Mouse (Mus musculus) stomach, embryonic 16.5 days (tissue): Measurements from ENCODE around the gene Ddx59. TPM values are rescaled to one million over a fixed set of nuclear protein-coding genes. Genes with fewer than 3 reads are reported as not detected.
A peak's percentile ranks its signal among the peaks of the same experiment; 100 is the strongest.

Experiments used
- ATAC-seq: fragments of 200-750 bp; cut with Nextera tagmentation; 2 replicates; pipeline ENCODE4 v1.8.0; 2017; ENCODE audit warnings: moderate number of reproducible peaks, moderate TSS enrichment; ENCODE audit not compliant: insufficient read depth, low FRiP score
- H3K27ac ChIP-seq: fragments of 300-500 bp; sonication (generic); 2 replicates; pipeline ENCODE4 v1.5.1; 2014; ENCODE audit warnings: low read length
- H3K27me3 ChIP-seq: fragments of 300-500 bp; sonication (generic); 2 replicates; pipeline ENCODE4 v1.6.1; 2014; ENCODE audit warnings: low read length, control low read depth, mixed read lengths; ENCODE audit not compliant: control insufficient read depth, insufficient read depth
- H3K36me3 ChIP-seq: fragments of 300-500 bp; sonication (generic); 2 replicates; pipeline ENCODE4 v1.6.1; 2014; ENCODE audit warnings: low read length; ENCODE audit not compliant: control insufficient read depth, insufficient read depth
- H3K4me1 ChIP-seq: fragments of 300-500 bp; sonication (generic); 2 replicates; pipeline ENCODE4 v1.6.1; 2014; ENCODE audit warnings: low read length, control low read depth, mixed read lengths; ENCODE audit not compliant: control insufficient read depth, insufficient read depth
- H3K4me2 ChIP-seq: fragments of 300-500 bp; sonication (generic); 2 replicates; pipeline ENCODE4 v1.6.1; 2014; ENCODE audit warnings: low read depth, low read length, mixed read lengths
- H3K4me3 ChIP-seq: fragments of 300-500 bp; sonication (generic); replicated peaks from 2 replicates; pipeline ENCODE4 v1.5.1; 2014; ENCODE audit warnings: mild to moderate bottlenecking, low read length
- H3K9ac ChIP-seq: fragments of 300-500 bp; sonication (generic); 2 replicates; pipeline ENCODE4 v1.6.1; 2014; ENCODE audit warnings: low read length
- H3K9me3 ChIP-seq: fragments of 300-500 bp; sonication (generic); replicated peaks from 2 replicates; pipeline ENCODE4 v1.6.1; 2016; ENCODE audit warnings: low read length, control low read depth; ENCODE audit not compliant: control insufficient read depth
- WGBS: fragments of 180-500 bp; shearing (Covaris S2); extraction: QIAGEN DNeasy Blood & Tissue Kit; methylation state at CpG from one replicate; pipeline ENCODE4 v1.1.7; 2014; 5-methylcytosine and 5-hydroxymethylcytosine counted together
- polyA plus RNA-seq: library from polyadenylated mRNA; unstranded; fragments of >200 nt; fragmentation: Nextera tagmentation; extraction: Ambion mirVana; gene quantifications from 2 replicates; pipeline ENCODE4 v1.2.1, GENCODE M21; 2015

The Ddx59 gene
- polyA plus RNA-seq, 1 experiment from 2014 or later: 13.6 TPM

DNA sequence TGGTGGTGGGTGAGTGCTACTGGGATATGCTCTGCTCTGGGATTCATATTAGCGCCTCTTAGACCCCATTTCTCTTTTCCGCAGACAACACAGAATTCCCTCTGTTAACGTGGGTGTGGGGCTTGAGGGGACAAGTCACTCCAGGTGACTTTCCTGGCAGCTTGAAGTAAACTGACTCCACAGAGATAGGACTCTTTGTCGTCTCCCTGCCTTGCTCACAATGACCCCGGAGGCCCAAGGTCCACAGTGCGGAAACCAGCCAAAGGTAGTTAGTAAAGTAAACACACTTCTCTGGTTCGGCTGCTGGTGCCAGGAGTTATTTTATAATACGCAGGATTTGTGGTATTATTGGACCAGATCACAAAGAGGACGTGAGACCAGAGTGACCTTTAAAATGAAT, 27.7 kb downstream of the Ddx59 start:
- H3K36me3 ChIP-seq: no peaks in the 10 kb centered on the region
- 35% methylated on average over 9 of the region's 9 CpGs for WGBS
- no peak for ATAC-seq
- no peak overlapping the region for H3K9ac ChIP-seq
- H3K27me3 ChIP-seq: no peaks in the 10 kb centered on the region
- H3K4me3 ChIP-seq: no peak overlapping the region
- H3K4me2 ChIP-seq: no peak overlapping the region
- H3K4me1 ChIP-seq: peaks cover 8% of the 10 kb centered on the region; the same call in 1 of the 2 replicates
- H3K9me3 ChIP-seq: no peaks in the 10 kb centered on the region
- no peak overlapping the region for H3K27ac ChIP-seq

DNA sequence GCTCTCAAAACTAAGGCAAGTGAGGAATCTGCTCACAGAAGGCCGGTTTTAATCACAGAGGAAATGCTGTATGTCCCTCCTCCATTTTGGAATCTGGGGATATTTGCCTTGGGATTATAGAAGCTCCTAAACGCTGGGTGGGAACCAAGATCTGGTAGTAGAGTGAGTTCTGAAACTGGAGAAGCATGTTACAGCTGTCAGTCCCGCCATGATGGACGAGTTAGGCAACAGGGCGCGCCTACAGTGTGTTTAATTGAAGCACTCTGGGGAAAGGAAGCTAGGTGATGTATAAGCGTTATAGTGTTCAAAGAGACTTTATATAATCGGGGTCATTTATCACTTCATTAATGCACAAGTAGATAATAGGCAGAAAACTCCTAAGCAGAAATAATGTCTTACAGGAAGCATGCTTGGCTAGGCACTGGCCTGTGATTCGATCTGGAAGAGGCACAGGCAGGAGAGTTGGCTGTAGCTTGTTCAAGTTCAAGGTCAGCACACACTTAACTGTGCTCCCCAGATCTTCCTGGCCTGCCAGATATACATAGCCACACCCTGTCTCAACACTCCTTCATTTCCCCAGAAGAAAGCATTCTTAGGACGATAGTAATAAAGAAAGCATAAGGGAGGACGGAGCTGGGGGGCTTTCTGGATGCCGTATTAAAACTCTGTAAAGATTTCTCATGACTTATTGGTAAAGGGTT, 29.6 kb downstream of the Ddx59 start:
- Histone ChIP-seq H3K4me3 (no peak overlapping the region), H3K9me3 (no peaks in the 10 kb centered on the region), H3K27me3 (no peaks in the 10 kb centered on the region), H3K9ac (no peak overlapping the region), H3K4me2 (no peak overlapping the region), H3K4me1 (0 out of 2 replicates have a peak, but pooled peaks cover 3% of the 10 kb centered on the region), H3K27ac (no peak overlapping the region), H3K36me3 (no peaks in the 10 kb centered on the region)
- ATAC-seq: peak; percentile 58
- 67% methylated on average over 12 of the region's 12 CpGs for WGBS

GRCm38 (mm10) chr1:136446933-136447332, 31.9 kb downstream of the Ddx59 start:
- no peak overlapping the region for H3K4me2 ChIP-seq
- 68% methylated on average over 10 of the region's 10 CpGs for WGBS
- 0 out of 2 replicates have a peak, but pooled peaks cover 3% of the 10 kb centered on the region for H3K4me1 ChIP-seq
- H3K9ac ChIP-seq: no peak overlapping the region
- no peaks in the 10 kb centered on the region for H3K9me3 ChIP-seq
- no peak overlapping the region for H3K4me3 ChIP-seq
- H3K27ac ChIP-seq: no peak overlapping the region
- H3K27me3 ChIP-seq: no peaks in the 10 kb centered on the region
- ATAC-seq: no peak
- H3K36me3 ChIP-seq: no peaks in the 10 kb centered on the region

DNA sequence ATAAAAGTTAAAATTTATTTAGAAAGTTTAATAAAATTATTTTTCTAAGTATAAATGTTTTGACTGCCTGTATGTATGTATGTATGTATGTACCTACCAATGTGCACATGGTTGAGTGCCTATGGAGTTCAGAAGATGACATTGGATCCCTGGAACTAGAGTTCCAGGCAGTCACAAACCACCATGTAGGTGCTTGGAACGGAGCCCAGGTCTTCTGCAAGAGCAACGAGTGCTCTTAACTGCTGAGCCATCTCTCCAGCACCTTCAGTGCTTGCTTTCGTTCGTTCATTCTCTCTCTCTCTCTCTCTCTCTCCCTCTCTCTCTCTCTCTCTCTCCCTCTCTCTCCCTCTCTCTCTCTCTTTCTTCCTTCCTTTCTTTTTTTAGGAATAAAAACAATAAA, 32.3 kb downstream of the Ddx59 start:
- H3K4me1 ChIP-seq: 0 out of 2 replicates have a peak, but pooled peaks cover 3% of the 10 kb centered on the region
- no peak overlapping the region for H3K27ac ChIP-seq
- ATAC-seq: no peak
- WGBS: 61% methylated on average over 4 of the region's 4 CpGs
- no peaks in the 10 kb centered on the region for H3K36me3 ChIP-seq
- H3K27me3 ChIP-seq: no peaks in the 10 kb centered on the region
- H3K4me2 ChIP-seq: no peak overlapping the region
- H3K4me3 ChIP-seq: no peak overlapping the region
- no peaks in the 10 kb centered on the region for H3K9me3 ChIP-seq
- no peak overlapping the region for H3K9ac ChIP-seq

DNA sequence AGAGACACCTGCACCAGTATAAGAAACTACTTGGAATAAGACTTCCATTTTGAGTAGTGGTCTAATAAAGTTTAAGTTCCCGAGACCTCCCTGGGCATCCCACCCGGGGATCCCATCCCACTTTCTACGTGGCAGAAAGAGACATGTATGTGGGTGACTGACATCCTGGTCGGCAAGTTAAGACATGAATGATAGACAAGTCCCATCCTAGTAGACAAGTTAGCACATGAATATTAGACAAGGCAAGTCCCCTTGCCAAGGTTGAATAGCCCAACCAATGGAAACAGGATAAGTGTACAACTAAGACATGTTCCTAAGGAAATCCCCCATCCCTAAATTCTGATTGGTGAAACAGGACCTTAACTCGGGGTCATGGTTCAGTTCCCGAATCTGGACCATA, 34.5 kb downstream of the Ddx59 start:
- H3K36me3 ChIP-seq: no peaks in the 10 kb centered on the region
- no peak overlapping the region for H3K4me2 ChIP-seq
- no peaks in the 10 kb centered on the region for H3K9me3 ChIP-seq
- 87% methylated on average over 6 of the region's 6 CpGs for WGBS
- H3K9ac ChIP-seq: no peak overlapping the region
- no peak overlapping the region for H3K4me3 ChIP-seq
- ATAC-seq: no peak
- H3K27me3 ChIP-seq: no peaks in the 10 kb centered on the region
- no peak overlapping the region for H3K27ac ChIP-seq
- H3K4me1 ChIP-seq: no peaks in the 10 kb centered on the region

DNA sequence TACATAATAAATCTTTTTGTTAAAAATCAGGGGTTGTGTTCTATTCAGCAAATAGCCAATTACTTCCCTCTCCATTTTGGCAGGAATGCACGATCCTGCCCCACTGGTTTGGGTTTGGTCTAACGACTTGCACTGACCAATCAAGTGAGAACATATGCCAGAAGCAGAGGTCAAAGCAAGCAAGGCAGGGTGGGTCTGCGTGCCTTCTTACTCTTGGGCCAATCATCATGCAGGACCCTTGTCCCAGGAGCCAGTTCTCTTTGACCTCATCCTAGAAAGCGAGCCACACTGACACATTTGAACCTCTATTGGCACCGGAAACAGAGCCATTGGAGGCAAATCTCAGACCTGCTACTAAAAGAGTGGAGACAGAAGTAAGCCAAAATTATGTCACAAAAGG, 35.1 kb downstream of the Ddx59 start:
- no peak overlapping the region for H3K4me2 ChIP-seq
- H3K27me3 ChIP-seq: no peaks in the 10 kb centered on the region
- H3K9ac ChIP-seq: no peak overlapping the region
- H3K4me3 ChIP-seq: no peak overlapping the region
- no peaks in the 10 kb centered on the region for H3K4me1 ChIP-seq
- H3K36me3 ChIP-seq: no peaks in the 10 kb centered on the region
- ATAC-seq: no peak
- H3K9me3 ChIP-seq: no peaks in the 10 kb centered on the region
- H3K27ac ChIP-seq: no peak overlapping the region
- 74% methylated on average over 5 of the region's 5 CpGs for WGBS

- H3K27ac ChIP-seq: no peak overlapping the region
- H3K4me3 ChIP-seq: no peak overlapping the region
- H3K36me3 ChIP-seq: no peaks in the 10 kb centered on the region
- no peak for ATAC-seq
- H3K4me2 ChIP-seq: no peak overlapping the region
- H3K9me3 ChIP-seq: no peaks in the 10 kb centered on the region
- 82% methylated on average over 5 of the region's 5 CpGs for WGBS
- no peaks in the 10 kb centered on the region for H3K4me1 ChIP-seq
- H3K27me3 ChIP-seq: no peaks in the 10 kb centered on the region
- no peak overlapping the region for H3K9ac ChIP-seq
These were observed 37.4 kb downstream of the Ddx59 start for GRCm38 (mm10) chr1:136452421-136452820.

GRCm38 (mm10) chr1:136455756-136456585, 40.9 kb downstream of the Ddx59 start:
- ATAC-seq: no peak
- 79% methylated on average over 17 of the region's 17 CpGs for WGBS

GRCm38 (mm10) chr1:136456741-136457140, 41.7 kb downstream of the Ddx59 start:
- no peak for ATAC-seq
- 82% methylated on average over 6 of the region's 6 CpGs for WGBS
- H3K27ac ChIP-seq: no peak overlapping the region

More at GRCm38 (mm10) chr1:136455756-136456585, 40.9 kb downstream of the Ddx59 start:
- H3K4me1 ChIP-seq: no peaks in the 10 kb centered on the region
- H3K4me3 ChIP-seq: no peak overlapping the region
- H3K27ac ChIP-seq: no peak overlapping the region
- no peaks in the 10 kb centered on the region for H3K36me3 ChIP-seq
- H3K27me3 ChIP-seq: no peaks in the 10 kb centered on the region
- no peaks in the 10 kb centered on the region for H3K9me3 ChIP-seq
- H3K9ac ChIP-seq: no peak overlapping the region
- no peak overlapping the region for H3K4me2 ChIP-seq

More at GRCm38 (mm10) chr1:136456741-136457140, 41.7 kb downstream of the Ddx59 start:
- Histone ChIP-seq H3K4me1 (no peaks in the 10 kb centered on the region), H3K4me2 (no peak overlapping the region), H3K9me3 (no peaks in the 10 kb centered on the region), H3K27me3 (no peaks in the 10 kb centered on the region), H3K4me3 (no peak overlapping the region), H3K36me3 (no peaks in the 10 kb centered on the region), H3K9ac (no peak overlapping the region)
